Mouse (Mus musculus) frontal cortex, adult (tissue): ENCODE measurements around the gene Lamc1.
A peak's percentile ranks its signal among the peaks of the same experiment; 100 is the strongest.
"Not testable (repeated sequence)": the region's sequence is repeated elsewhere in the genome, so short reads cannot be mapped to it uniquely, and the experiment has no call there.

ENCODE experiments used
- ATAC-seq: cut with Nextera tagmentation; 2 replicates; pipeline ENCODE4 v1.9.2; 2017; ENCODE audit warnings: mild to moderate bottlenecking, moderate library complexity, mixed read lengths; ENCODE audit not compliant: low TSS enrichment

The Lamc1 gene

DNA sequence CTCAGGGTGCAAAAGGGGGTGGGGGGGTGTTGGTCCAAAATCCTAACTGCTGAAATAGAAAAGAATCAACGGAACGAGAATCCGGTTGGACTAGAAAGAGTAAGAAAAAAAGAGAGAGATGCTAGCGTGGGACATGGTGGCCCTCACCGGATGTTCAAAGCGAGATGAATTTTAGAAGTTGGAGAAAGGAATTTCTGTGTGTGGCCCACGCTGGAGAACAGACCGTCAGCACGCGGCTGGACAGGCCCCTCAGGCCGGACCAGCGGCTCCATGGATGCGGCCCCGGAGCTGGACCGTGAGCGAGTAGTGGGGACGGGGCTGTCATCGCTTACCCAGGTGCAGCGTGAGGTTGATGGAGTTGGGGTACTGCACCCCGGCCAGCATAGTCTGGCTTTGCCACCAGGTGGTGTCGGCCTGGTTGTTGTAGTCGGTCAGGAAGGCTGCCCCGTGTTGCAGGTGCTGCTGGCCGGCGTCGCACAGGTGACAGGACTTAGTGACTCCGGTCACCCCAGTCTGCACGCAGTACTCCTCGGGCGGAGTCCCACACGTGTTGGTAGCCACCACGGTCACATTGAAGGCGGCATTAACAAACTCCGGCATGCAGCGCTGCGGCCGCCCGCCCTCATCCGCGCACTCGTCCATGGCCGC lies 666 bp downstream of the Lamc1 start:
- ATAC-seq: peak; percentile 38

DNA sequence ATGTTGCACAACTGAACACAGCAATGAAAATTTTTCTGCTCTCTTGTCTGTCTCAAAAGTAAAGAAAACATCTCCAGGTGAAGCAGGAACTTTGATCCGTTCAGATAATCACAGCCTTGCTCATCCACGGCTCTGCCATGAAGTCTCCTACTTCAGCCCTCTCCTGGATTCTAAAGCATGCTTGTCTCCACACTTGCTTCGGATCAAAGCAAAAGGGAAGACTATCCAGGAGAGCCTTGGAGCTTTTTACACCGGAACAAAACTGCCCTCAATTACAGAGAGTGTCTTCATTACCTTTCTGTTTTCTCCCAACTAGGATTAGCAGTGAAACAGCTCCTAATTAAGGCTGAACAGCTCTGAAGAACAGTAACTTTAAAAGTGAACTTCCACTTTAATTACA lies 1.4 kb downstream of the Lamc1 start:
- no peak for ATAC-seq

- ATAC-seq: no peak
Observed at GRCm38 (mm10) chr1:153329306-153329705, 3.3 kb downstream of the Lamc1 start.

- no peak for ATAC-seq
Observed at GRCm38 (mm10) chr1:153327063-153327462, 5.5 kb downstream of the Lamc1 start.

DNA sequence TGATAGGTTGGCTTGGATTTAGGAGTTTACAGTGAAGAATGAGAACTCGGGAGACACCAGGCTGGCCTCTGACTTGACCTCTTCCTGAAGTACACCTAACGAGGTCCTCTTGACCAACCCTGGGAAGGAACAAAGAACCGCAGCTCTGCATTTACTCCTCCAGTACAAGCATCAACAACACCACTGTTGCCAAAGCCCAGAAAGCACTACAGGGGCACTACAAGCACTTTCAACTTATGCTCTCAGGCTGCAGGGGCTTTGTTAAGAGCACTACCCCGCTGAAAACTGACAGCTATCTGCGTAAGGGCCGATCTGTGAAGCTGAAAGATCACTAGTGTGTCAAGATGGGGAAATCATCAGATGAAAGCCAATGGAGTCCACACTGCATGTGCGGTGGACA lies 6.4 kb downstream of the Lamc1 start:
- ATAC-seq: no peak

GRCm38 (mm10) chr1:153321404-153321803 lies 11.2 kb downstream of the Lamc1 start:
- no peak for ATAC-seq

DNA sequence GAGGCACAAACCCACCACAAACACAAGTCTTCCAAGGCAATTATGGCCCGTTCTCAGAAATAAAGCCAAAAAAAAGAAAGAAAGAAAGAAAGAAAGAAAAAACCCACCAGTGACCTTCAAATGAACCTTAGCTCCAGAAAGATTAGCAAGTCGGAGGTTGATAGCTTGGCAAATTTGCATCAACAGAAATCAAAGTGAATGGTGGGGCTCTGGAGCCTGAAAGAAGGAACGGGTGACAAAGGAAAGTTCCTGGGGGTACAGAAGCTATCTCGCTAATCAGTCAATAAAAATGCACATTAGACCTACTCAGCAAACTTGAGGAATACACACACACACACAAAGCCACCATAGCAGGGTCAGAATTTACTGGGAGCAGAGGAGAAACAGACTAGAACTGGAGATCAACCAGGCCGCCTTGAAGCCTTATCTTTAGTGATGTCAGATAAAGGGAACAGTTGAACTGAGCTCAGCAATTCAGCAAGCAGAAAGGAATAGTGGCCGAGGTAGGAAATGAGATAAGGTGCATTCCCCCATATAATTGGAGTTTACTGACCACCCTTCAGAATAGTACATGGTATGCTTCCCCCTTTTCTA lies 11.9 kb downstream of the Lamc1 start:
- ATAC-seq: no peak

DNA sequence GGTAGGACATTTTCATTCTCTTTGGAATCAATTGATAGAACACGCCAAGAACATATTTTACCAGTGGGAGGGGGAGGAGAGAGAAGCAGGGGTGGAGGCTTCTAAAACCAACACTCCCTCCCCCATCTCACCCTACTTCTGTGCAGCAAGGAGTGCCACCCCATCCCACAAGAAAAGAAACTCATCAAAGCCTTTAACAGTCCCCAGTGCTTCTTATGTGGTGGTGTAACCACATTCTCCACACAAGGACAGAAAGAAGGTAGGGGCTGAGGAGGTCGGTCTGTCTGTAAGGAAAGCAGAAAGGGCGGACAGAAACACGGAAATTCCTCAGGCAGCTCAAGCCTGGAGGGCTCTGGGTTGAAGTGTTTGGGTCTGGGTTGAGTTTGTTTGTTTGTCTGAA lies 12.5 kb downstream of the Lamc1 start:
- peak; percentile 77 for ATAC-seq

DNA sequence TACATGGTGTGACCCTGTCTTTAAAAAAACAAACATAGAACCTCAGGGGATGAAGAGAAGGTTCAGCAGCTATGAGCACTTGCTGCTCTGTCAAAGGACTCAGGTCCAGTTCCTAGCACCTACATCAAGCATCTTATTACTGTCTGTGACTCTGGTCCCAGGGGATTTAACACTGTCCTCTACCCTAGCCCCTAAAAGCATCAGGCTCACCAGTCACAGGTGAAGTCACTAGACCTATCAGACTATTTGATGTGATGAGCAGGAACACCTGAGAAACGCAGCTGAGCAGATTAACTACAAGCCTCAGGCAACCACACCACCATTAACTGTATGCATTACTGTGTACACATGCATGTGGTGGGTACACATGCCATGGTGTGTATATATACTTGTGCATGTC lies 13.8 kb downstream of the Lamc1 start:
- ATAC-seq: no peak

DNA sequence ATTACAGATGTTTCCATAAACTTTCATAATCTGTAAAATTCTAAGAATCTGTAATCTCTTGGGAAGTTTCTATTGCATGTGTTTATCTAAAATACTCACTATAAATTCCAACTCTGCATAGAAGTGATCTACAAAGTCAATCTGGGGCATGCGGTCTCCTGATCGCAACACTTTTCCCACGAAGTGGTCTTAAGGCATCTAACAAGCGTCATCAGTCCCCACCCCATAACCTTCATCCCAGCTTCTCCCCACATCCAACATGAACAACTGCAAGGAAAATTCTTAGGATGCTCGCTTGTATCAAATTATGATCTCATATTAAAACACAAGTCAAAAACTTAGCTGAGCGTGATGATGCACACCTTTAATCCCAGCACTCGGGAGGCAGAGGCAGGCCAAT lies 14.3 kb downstream of the Lamc1 start:
- no peak for ATAC-seq

GRCm38 (mm10) chr1:153317486-153318260 lies 14.9 kb downstream of the Lamc1 start:
- ATAC-seq: 0 out of 2 replicates have a peak, but pooled peaks have one; percentile 35

- no peak for ATAC-seq
Observed at GRCm38 (mm10) chr1:153316956-153317355, 15.6 kb downstream of the Lamc1 start.

DNA sequence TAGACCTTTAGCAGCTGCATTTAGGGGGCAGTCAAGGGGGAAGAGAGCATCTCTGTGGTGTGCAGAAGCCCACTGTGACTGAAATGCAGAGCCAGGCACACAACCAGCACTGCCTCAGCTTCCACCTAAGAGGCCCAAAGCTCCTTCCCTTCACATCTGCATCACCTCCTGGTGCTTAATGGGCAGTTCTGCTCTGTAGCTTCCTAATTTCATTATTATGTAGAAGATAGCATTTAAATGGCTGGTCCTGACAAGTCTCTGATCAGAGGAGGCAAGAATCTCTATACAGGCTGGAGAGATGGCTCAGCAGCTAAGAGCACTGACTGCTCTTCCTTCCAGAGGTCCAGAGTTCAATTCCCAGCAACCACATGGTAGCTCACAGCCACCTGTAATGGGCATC lies 16.3 kb downstream of the Lamc1 start:
- ATAC-seq: no peak

DNA sequence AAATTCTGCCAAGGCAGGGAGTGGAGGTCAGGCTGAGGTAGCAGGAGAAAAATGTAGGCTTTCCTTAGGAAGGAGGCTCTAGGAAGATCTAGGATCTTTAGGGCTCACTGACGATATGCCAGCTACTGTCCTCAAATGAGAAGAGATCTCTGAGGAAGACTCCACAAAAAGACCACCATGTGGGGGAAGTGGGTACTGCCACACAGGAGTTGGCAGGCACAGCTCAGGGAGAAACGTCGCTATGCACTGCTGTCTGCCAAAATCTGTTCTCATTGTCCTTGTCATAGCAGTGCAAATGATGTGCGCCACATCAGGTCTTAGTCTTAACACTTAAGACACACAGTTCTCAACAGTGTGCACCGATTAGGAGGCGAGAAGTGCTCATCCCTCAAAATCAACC lies 17.5 kb downstream of the Lamc1 start:
- ATAC-seq: no peak

DNA sequence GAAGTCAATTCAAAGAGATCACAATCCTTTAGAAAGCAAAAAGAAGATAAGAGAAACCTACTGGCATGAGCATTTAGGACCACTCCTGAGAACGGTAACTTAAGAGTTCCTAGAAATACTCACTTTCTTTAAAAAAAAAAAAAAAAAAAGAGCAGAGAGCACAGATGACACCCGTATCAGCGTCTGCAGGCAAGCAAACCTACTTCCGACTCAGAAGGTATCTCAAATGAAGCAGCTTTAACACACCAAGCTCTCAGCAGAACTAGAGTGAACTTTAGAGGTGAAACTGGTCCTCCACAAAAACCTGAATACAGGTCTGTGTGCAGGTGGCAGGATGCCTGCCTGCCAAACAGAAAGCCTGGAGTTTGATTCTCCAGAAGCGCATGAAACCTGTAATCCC lies 19.6 kb downstream of the Lamc1 start:
- ATAC-seq: no peak

DNA sequence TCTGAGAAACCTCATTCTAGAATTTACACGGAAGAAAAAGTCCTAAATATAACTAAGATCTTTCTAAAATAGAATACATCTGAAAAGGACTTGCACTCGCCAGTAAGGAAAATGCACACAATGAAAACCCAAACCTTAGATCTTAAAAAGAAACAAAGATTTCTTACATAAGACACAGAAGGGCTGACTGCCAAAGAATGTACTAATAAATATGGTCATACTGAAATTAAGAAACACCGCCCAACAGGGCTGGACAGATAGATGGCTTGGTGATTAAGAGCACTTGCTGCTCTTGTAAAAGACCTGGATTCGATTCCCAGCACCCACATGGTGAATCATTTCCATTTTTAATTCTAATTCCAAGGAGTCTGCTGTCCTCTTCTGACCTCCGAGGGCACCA lies 22.4 kb downstream of the Lamc1 start:
- ATAC-seq: no peak

- no peak for ATAC-seq
Observed at GRCm38 (mm10) chr1:153309310-153309709, 23.3 kb downstream of the Lamc1 start.

GRCm38 (mm10) chr1:153308915-153309296 lies 23.7 kb downstream of the Lamc1 start:
- peak; percentile 38; the same call in 1 of the 2 replicates for ATAC-seq

- peak; percentile 82 for ATAC-seq
Observed at GRCm38 (mm10) chr1:153308179-153308914, 24.2 kb downstream of the Lamc1 start.

- no peak for ATAC-seq
Observed at GRCm38 (mm10) chr1:153307509-153308178, 24.9 kb downstream of the Lamc1 start.

DNA sequence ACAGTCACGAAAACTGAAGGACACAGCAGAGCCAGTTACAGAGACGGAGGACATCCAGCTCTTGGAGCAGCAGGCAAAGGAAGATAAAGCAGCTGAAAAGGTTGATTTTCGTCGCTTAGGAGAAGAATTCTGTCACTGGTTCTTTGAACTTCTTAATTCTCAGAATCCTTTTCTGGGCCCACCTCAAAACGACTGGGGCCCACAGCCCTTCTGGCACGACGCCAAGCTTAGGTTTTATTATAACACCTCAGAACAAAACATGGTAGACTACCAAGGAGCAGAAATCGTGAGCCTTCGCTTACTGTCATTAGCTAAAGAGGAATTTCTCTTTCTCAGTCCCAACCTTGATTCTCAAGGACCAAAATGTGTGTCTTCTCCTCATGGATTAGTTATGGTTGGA lies 26.9 kb downstream of the Lamc1 start:
- not testable (repeated sequence) for ATAC-seq

DNA sequence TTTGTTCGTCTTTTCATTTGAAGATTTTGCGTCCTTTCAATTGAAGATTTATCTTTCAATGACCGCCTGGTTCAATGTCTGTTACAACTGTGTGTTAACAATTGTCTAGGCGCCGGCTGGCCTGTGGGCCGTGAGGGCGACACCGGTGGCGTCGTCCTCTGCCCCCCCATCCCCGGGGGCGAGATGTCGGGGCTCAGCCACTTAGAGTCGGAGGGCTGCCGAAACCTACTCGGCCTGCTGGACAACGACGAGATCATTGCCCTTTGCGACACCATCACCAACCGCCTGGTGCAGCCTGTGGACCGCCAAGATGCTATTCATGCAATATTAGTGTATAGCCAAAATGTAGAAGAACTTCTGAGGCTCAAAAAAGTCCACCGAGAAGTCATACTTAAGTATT lies 27.3 kb downstream of the Lamc1 start:
- ATAC-seq: not testable (repeated sequence)
